Mouse (Mus musculus) erythroblast, embryonic 14.5 days (primary cell): ENCODE data around the gene Atp6v0e2. TPM values are rescaled to one million over a fixed set of nuclear protein-coding genes. Genes with fewer than 3 reads are reported as not detected.
"Not testable (repeated sequence)": the region's sequence is repeated elsewhere in the genome, so short reads cannot be mapped to it uniquely, and the experiment has no call there.

Experiments used
- H3K27me3 ChIP-seq: 2 replicates; pipeline ENCODE4 v1.6.1; 2012; ENCODE audit warnings: inconsistent platforms; ENCODE audit not compliant: control insufficient read depth
- H3K36me3 ChIP-seq: 2 replicates; pipeline ENCODE4 v1.6.1; 2012; ENCODE audit warnings: mild to moderate bottlenecking, inconsistent platforms; ENCODE audit not compliant: control insufficient read depth
- H3K4me1 ChIP-seq: 2 replicates; pipeline ENCODE4 v1.6.1; 2012; ENCODE audit warnings: inconsistent platforms; ENCODE audit not compliant: control insufficient read depth
- H3K4me3 ChIP-seq: replicated peaks from 2 replicates; pipeline ENCODE3; 2012; ENCODE audit warnings: moderate library complexity, mild to moderate bottlenecking, inconsistent platforms
- H3K9me3 ChIP-seq: 2 replicates; pipeline ENCODE4 v1.6.1; 2012; ENCODE audit warnings: low read length, inconsistent platforms, mixed read lengths; ENCODE audit not compliant: control insufficient read depth
- GATA1 ChIP-seq: IDR thresholded peaks from 2 replicates; pipeline ENCODE4 v1.6.1; 2012; ENCODE audit warnings: low read length, inconsistent platforms, mixed read lengths
- TAL1 ChIP-seq: IDR thresholded peaks from 3 replicates; pipeline ENCODE4 v1.6.1; 2012; ENCODE audit warnings: low read length, inconsistent platforms, mixed read lengths
- polyA plus RNA-seq: library from polyadenylated mRNA; stranded (reverse); fragments of >175 nt; gene quantifications from 2 replicates; pipeline ENCODE4 v1.2.3, GENCODE M21; 2012

Gene Atp6v0e2
- polyA plus RNA-seq, 1 experiment, result not detected

DNA sequence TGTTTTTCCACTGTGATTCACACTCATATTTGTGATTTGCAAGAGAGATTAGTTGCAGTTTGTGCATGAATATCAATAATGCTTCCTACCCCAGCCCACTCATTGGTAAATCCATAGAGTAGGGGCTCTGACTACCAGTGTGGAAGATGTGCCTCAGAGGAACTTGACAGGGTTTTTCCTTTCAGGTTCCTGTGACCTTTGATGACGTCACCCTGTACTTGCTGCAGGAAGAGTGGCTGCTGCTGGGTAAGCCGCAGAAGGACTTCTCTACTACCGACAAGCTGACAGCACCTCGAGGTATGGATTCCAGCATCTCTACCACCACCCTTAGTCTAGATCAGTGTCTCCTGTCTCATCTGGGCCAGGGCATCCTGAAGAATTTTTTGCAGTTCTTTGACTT lies 29.3 kb upstream of the Atp6v0e2 start:
- Histone ChIP-seq H3K27me3 (no peaks in the 10 kb centered on the region), H3K36me3 (peaks cover 8% of the 10 kb centered on the region), H3K4me1 (peaks cover 10% of the 10 kb centered on the region), H3K9me3 (no peaks in the 10 kb centered on the region), H3K4me3 (no peak overlapping the region)
- TF ChIP-seq TAL1, result no peak
- TF ChIP-seq GATA1, result no peak

DNA sequence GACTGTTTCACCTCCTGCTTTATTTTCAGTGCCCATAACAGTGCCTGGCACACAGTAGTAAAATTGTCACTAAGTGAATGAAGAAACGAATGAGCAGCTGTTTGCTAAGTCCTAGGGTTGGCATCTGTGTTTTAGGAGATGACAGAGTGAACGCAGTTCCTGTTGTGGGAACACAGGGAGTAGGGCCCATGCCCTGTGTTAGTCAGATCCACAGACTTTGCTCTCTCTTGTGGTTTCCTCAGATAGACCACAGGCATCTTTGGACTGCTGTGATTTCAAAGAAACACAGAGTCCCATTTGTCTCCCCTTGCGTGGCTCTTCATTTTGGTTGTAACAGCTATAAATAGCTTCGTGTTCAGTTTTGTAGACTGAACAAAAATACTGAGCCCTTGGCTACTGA lies 27.0 kb upstream of the Atp6v0e2 start:
- H3K4me1 ChIP-seq, result no peaks in the 10 kb centered on the region
- TF ChIP-seq TAL1 (no peak), GATA1 (no peak)

DNA sequence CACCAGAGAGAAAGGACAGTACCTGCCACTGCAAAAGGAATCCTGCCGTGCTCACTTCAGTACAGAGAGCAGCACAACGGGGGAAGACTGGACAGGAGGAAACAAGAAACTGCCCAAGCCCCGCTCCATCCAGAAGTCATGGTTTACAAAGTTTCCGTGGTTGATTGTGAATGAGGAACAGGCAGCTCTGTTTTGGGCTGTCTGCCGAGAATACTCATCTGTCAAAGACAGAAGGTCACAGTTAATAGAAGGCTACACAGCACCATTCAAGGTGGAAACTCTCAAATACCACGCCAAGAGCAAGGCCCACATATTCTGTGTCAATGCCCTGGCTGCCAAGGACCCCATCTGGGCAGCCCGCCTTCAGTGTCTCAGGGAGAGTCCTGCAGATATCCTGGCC lies 25.6 kb upstream of the Atp6v0e2 start:
- no peaks in the 10 kb centered on the region for H3K27me3 ChIP-seq
- no peak overlapping the region for H3K4me3 ChIP-seq
- TF ChIP-seq TAL1 (no peak), GATA1 (no peak)
- peaks cover 15% of the 10 kb centered on the region for H3K36me3 ChIP-seq
- no peaks in the 10 kb centered on the region for H3K4me1 ChIP-seq
- peaks cover 2% of the 10 kb centered on the region; the same call in 1 of the 2 replicates for H3K9me3 ChIP-seq

More for the DNA sequence above, 27.0 kb upstream of the Atp6v0e2 start:
- Histone ChIP-seq H3K27me3 (no peaks in the 10 kb centered on the region), H3K9me3 (no peaks in the 10 kb centered on the region), H3K4me3 (no peak overlapping the region), H3K36me3 (peaks cover 8% of the 10 kb centered on the region)

DNA sequence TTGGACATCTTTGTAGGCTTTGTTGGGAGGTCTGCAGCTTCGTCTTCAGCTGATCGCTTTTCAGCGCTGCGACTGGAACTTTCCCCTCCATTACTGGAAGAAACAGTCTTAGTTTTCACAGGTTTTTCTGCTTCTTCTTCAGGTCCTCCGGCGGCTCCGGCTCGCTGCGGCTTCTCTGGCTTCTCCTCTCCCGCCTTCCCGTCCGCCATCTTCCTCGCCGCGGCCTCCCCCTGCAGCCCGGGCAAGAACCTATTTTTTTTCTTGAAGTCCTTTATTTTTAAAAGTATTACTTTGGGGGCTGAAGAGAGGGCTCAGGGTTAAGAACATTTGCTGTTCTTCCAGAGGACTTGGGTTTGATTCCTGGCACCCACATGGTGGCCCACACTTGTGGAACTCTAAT lies 12.5 kb upstream of the Atp6v0e2 start:
- not testable (repeated sequence) for H3K9me3 ChIP-seq, H3K4me1 ChIP-seq, H3K27me3 ChIP-seq, H3K4me3 ChIP-seq
- H3K36me3 ChIP-seq, result peaks cover 10% of the 10 kb centered on the region

DNA sequence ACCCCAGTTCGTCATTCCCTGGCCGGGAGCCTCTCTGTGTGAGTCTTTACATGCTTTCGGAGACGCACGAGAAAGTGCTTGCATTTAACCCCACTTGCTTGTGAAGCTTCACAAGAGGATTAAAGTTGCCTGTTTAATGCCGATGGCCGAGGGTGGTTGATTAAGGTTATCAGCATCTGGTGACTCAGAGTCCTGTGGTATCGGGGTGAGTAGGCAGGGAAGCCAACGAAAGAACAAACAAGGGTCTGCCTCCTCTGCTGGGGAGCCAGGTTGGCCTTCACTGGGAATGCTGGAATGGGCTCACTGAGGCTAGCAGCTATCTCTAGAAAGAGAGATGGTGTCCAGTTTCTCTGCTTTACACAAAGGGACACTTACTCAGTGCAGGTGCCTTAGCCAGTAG lies 9.5 kb upstream of the Atp6v0e2 start:
- peaks cover 10% of the 10 kb centered on the region for H3K36me3 ChIP-seq
- no peaks in the 10 kb centered on the region for H3K9me3 ChIP-seq
- no peak overlapping the region for H3K4me3 ChIP-seq
- no peaks in the 10 kb centered on the region for H3K27me3 ChIP-seq
- H3K4me1 ChIP-seq, result no peaks in the 10 kb centered on the region
- TF ChIP-seq TAL1 (no peak), GATA1 (no peak)

DNA sequence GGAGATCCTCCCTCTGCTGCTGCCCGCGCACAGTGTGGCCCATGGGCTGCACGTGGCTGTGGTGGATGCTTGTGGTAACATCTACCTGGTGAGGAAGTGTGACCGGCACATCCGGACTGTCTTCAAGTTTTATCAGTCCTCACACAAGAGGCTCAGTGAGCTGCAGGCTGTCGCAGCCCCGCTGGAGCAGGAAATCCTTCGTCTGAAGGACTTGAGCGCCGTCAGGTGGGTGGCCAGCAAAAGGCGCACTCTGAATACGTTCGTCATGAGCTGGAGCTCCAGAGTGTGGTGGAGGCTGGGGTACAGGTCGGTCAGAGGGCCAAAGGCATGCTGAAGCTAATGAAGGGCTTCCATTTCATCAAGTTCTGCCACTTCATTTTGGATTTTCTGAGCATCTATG lies 8.2 kb upstream of the Atp6v0e2 start:
- H3K36me3 ChIP-seq, result peaks cover 10% of the 10 kb centered on the region
- H3K4me1 ChIP-seq, result no peaks in the 10 kb centered on the region
- H3K27me3 ChIP-seq, result no peaks in the 10 kb centered on the region
- no peak for TF ChIP-seq GATA1
- TF ChIP-seq TAL1, result no peak
- no peak overlapping the region for H3K4me3 ChIP-seq
- H3K9me3 ChIP-seq, result no peaks in the 10 kb centered on the region

DNA sequence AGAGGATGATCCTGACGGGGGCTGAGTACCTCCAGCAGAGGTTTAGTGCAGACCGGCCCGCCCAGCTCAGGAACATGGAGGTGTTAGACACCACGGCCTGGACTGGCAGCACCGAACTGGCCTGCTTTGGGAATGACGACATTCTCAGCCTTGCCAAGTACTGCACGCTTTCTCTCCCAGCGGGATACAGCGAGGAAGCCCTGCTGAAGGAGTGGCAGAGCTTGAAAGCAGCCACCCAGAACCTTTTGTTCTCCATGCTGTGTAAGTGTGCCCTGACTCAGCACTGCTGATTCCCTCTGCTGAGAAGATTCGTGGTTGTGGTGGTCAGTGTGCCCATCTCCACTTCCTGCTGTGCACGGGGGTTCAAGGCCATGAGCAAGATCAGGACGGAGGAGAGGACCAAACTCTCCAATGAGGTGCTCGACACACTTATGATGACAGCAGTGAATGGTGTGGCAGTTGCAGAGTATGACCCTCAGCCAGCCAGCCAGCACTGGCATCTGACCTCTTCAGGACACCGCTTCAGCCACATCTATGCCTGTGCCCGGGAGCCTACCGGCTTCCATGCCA lies 7.5 kb upstream of the Atp6v0e2 start:
- no peaks in the 10 kb centered on the region for H3K27me3 ChIP-seq
- TF ChIP-seq TAL1 (no peak), GATA1 (no peak)
- H3K4me3 ChIP-seq, result no peak overlapping the region
- H3K9me3 ChIP-seq, result no peaks in the 10 kb centered on the region
- H3K4me1 ChIP-seq, result no peaks in the 10 kb centered on the region
- H3K36me3 ChIP-seq, result peaks cover 10% of the 10 kb centered on the region

DNA sequence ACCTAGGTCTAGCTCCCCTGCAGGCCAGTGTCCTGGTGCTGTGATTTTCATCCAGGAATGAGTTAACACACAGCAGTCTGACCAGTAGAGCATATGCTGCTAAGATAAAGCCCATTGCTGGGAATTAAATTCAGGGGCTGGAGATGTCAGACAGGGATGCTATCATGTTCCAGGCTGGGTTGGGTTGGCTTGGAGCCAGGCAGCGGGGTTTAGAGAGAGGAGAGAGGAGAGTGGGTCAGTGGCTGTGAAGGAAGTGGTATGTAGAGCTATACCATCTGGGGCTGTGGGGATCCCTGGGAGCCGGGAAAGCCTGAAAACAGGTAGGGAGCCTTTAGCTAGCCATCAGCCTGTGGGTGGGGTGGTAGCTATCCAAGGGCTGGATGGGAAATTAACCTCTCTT lies 6.6 kb upstream of the Atp6v0e2 start:
- Histone ChIP-seq H3K36me3 (peaks cover 10% of the 10 kb centered on the region), H3K4me1 (no peaks in the 10 kb centered on the region), H3K9me3 (no peaks in the 10 kb centered on the region), H3K27me3 (no peaks in the 10 kb centered on the region), H3K4me3 (no peak overlapping the region)
- no peak for TF ChIP-seq TAL1
- TF ChIP-seq GATA1, result no peak

DNA sequence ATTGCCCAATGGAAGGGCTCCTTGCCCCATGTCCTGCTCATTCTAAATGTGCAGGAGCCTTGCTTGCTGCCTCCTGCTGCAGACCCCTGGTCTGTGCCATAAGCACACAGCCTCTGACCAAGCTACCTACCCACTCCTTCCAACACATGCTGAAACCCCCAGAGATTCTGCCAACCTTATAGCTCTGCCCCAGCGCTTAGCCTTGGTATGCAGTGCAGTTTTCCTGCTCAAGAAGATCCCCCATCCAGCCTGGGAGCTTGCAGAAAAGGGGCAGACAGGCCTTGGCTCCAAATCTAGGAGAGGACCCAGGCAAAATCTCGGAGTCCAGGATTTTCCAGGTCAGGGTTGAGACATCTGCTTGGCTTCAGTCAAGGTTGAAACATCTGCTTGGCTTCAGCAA lies 3.9 kb upstream of the Atp6v0e2 start:
- Histone ChIP-seq H3K36me3 (peaks cover 10% of the 10 kb centered on the region), H3K4me1 (peaks cover 5% of the 10 kb centered on the region), H3K9me3 (no peaks in the 10 kb centered on the region), H3K27me3 (no peaks in the 10 kb centered on the region), H3K4me3 (no peak overlapping the region)
- TF ChIP-seq TAL1, result no peak
- no peak for TF ChIP-seq GATA1

DNA sequence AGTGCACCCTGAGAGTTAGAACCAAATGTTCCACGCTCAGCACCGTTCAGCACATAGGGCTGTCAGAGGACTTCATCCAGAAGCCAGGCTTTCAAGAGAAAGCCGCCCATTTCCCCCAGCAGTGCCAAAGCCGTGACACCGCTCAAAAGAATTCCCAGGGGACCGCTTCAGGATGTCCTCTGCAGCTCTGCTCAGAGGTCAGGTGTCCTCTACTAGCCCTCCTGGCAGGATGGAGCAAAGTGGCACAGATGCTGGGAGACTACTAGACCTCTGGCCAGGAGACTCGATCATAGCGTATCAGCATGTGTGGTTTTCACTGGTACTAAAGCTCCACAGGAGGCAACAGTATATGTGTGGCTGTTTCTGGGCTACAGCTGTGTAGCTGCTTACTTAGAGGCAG lies 2.5 kb upstream of the Atp6v0e2 start:
- Histone ChIP-seq H3K36me3 (no peaks in the 10 kb centered on the region), H3K4me3 (no peak overlapping the region), H3K27me3 (no peaks in the 10 kb centered on the region), H3K9me3 (no peaks in the 10 kb centered on the region), H3K4me1 (peaks cover 5% of the 10 kb centered on the region)
- TF ChIP-seq TAL1 (no peak), GATA1 (no peak)
